Mouse (Mus musculus): ENCODE results near the gene Mettl23. TPM values are rescaled to one million over a fixed set of nuclear protein-coding genes. Genes with fewer than 3 reads are reported as not detected.
"Not testable (repeated sequence)": the region's sequence is repeated elsewhere in the genome, so short reads cannot be mapped to it uniquely, and the experiment has no call there.

The Mettl23 gene
- polyA plus RNA-seq, 1 experiment: 45.5 TPM

DNA sequence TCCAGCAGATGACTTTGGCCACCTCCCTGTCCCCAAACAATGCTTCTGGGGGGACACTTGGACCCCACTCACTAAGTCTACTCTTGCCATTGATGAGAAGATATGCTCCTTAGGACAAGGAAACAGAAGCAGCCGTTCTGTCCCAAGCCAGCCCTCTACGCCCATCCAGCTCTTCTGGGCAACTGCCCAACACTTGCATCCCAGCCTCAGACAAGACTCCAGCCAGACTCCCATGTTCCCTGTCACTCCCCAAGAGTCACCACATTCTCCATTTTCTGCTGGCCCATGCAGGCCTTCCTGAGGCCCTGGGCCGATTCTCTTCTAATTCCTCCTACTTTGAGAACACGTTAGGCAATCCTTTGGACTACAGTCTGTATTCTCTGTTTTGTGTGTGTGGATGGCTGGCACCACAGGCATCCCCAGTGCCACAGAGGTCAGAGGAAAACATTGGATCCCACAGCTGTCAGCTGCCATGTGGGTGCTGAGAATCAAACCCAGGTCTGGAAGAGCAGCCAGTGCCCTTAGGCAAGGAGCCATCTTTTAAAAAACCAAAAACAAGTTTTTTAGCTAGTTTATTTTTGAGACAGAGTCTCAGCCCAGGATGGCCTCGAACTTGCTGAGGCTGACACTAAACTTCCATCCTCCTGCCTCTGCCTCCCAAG is 23.0 kb upstream of the Mettl23 start:
- Histone ChIP-seq H3K4me1 (ENCODE audit: control insufficient read depth, insufficient read depth, low read length) (no peaks in the 10 kb centered on the region; the same call in 1 of the 2 replicates), H3K4me3 (ENCODE audit: control insufficient read depth, low read depth, low read length) (no peak overlapping the region), H3K36me3 (ENCODE audit: control insufficient read depth, insufficient read depth, low read length) (no peaks in the 10 kb centered on the region), H3K27me3 (ENCODE audit: control insufficient read depth, insufficient read depth, low read length) (no peaks in the 10 kb centered on the region), H3K27ac (ENCODE audit: control insufficient read depth, insufficient read depth, low read depth, low read length) (no peak overlapping the region)
- TF ChIP-seq CTCF (IDR thresholded peaks at IDR 0.05; ENCODE audit: control insufficient read depth, insufficient read depth, insufficient replicate concordance, low read depth, low read length): no peak
- no peak for TF ChIP-seq POLR2A (IDR thresholded peaks at IDR 0.05; ENCODE audit: control insufficient read depth, low read depth, low read length)

- no peaks in the 10 kb centered on the region for H3K36me3 ChIP-seq (ENCODE audit: control insufficient read depth, insufficient read depth, low read length)
- H3K4me1 ChIP-seq (ENCODE audit: control insufficient read depth, insufficient read depth, low read length): no peaks in the 10 kb centered on the region; the same call in 1 of the 2 replicates
- no peaks in the 10 kb centered on the region for H3K27me3 ChIP-seq (ENCODE audit: control insufficient read depth, insufficient read depth, low read length)
- 0 out of 2 replicates have a peak overlapping the region, but pooled peaks have one; percentile 36 for H3K27ac ChIP-seq (ENCODE audit: control insufficient read depth, insufficient read depth, low read depth, low read length)
- TF ChIP-seq CTCF (IDR thresholded peaks at IDR 0.05; ENCODE audit: control insufficient read depth, insufficient read depth, insufficient replicate concordance, low read depth, low read length) (no peak), POLR2A (IDR thresholded peaks at IDR 0.05; ENCODE audit: control insufficient read depth, low read depth, low read length) (no peak)
- no peak overlapping the region for H3K4me3 ChIP-seq (ENCODE audit: control insufficient read depth, low read depth, low read length)
Observed at GRCm38 (mm10) chr11:116821057-116821940, 21.8 kb upstream of the Mettl23 start.

GRCm38 (mm10) chr11:116822215-116822614 is 20.9 kb upstream of the Mettl23 start:
- H3K4me1 ChIP-seq (ENCODE audit: control insufficient read depth, insufficient read depth, low read length): peaks cover 4% of the 10 kb centered on the region; the same call in 1 of the 2 replicates
- H3K4me3 ChIP-seq (ENCODE audit: control insufficient read depth, low read depth, low read length): no peak overlapping the region
- no peaks in the 10 kb centered on the region for H3K36me3 ChIP-seq (ENCODE audit: control insufficient read depth, insufficient read depth, low read length)
- no peak overlapping the region; the same call in 1 of the 2 replicates for H3K27ac ChIP-seq (ENCODE audit: control insufficient read depth, insufficient read depth, low read depth, low read length)
- no peak for TF ChIP-seq POLR2A (IDR thresholded peaks at IDR 0.05; ENCODE audit: control insufficient read depth, low read depth, low read length)
- no peak for TF ChIP-seq CTCF (IDR thresholded peaks at IDR 0.05; ENCODE audit: control insufficient read depth, insufficient read depth, insufficient replicate concordance, low read depth, low read length)
- no peaks in the 10 kb centered on the region for H3K27me3 ChIP-seq (ENCODE audit: control insufficient read depth, insufficient read depth, low read length)

DNA sequence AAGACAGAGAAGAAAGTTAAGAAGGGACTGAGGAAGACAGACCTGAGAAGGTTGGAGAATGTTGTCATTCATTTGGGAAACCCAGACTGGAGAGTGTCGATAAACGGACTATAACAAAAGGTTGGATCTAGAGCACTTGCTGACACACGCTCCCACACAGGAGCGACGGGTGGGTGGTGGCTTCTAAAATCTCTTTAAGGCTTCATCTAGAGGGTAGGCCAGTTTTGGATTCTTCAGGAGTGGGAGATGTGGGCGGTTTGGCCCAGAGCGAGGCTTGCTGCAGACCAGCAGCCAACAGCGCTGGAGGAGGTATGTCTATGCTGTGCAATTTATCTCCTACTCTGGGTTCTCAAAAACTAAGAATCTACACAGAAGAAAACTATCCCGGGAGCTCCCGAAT is 20.5 kb upstream of the Mettl23 start:
- Histone ChIP-seq H3K4me1 (ENCODE audit: control insufficient read depth, insufficient read depth, low read length) (peaks cover 8% of the 10 kb centered on the region), H3K27ac (ENCODE audit: control insufficient read depth, insufficient read depth, low read depth, low read length) (no peak overlapping the region), H3K36me3 (ENCODE audit: control insufficient read depth, insufficient read depth, low read length) (no peaks in the 10 kb centered on the region), H3K4me3 (ENCODE audit: control insufficient read depth, low read depth, low read length) (no peak overlapping the region), H3K27me3 (ENCODE audit: control insufficient read depth, insufficient read depth, low read length) (no peaks in the 10 kb centered on the region)
- no peak for TF ChIP-seq CTCF (IDR thresholded peaks at IDR 0.05; ENCODE audit: control insufficient read depth, insufficient read depth, insufficient replicate concordance, low read depth, low read length)
- no peak for TF ChIP-seq POLR2A (IDR thresholded peaks at IDR 0.05; ENCODE audit: control insufficient read depth, low read depth, low read length)

DNA sequence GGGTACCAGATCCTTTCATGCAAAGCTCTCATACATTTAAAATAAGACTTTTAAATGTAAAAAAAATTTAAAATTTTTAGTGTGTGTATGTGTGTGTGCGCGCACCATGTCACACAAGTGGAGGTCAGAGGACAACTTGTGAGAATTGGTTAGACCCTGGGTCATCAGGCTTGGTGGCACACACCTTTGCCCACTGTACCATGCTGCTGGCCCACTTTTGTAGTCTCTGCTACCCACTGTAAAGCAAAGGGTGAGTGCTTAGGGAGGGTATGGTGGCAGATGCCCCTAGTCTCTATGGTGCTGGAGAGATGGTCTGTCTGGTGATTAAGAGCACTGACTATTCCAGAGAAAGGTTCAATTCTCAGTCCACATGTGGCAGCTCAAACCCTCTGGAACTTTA is 19.8 kb upstream of the Mettl23 start:
- no peak overlapping the region for H3K4me3 ChIP-seq (ENCODE audit: control insufficient read depth, low read depth, low read length)
- TF ChIP-seq CTCF (IDR thresholded peaks at IDR 0.05; ENCODE audit: control insufficient read depth, insufficient read depth, insufficient replicate concordance, low read depth, low read length) (no peak), POLR2A (IDR thresholded peaks at IDR 0.05; ENCODE audit: control insufficient read depth, low read depth, low read length) (no peak)
- H3K4me1 ChIP-seq (ENCODE audit: control insufficient read depth, insufficient read depth, low read length): peaks cover 12% of the 10 kb centered on the region
- no peaks in the 10 kb centered on the region for H3K36me3 ChIP-seq (ENCODE audit: control insufficient read depth, insufficient read depth, low read length)
- H3K27me3 ChIP-seq (ENCODE audit: control insufficient read depth, insufficient read depth, low read length): no peaks in the 10 kb centered on the region
- no peak overlapping the region for H3K27ac ChIP-seq (ENCODE audit: control insufficient read depth, insufficient read depth, low read depth, low read length)

GRCm38 (mm10) chr11:116823885-116824284 is 19.2 kb upstream of the Mettl23 start:
- H3K27me3 ChIP-seq (ENCODE audit: control insufficient read depth, insufficient read depth, low read length); H3K27ac ChIP-seq (ENCODE audit: control insufficient read depth, insufficient read depth, low read depth, low read length); H3K4me3 ChIP-seq (ENCODE audit: control insufficient read depth, low read depth, low read length); H3K36me3 ChIP-seq (ENCODE audit: control insufficient read depth, insufficient read depth, low read length): not testable (repeated sequence)
- peaks cover 15% of the 10 kb centered on the region for H3K4me1 ChIP-seq (ENCODE audit: control insufficient read depth, insufficient read depth, low read length)

GRCm38 (mm10) chr11:116825230-116825629 is 17.8 kb upstream of the Mettl23 start:
- Histone ChIP-seq H3K4me1 (ENCODE audit: control insufficient read depth, insufficient read depth, low read length) (peaks cover 20% of the 10 kb centered on the region), H3K27ac (ENCODE audit: control insufficient read depth, insufficient read depth, low read depth, low read length) (no peak overlapping the region), H3K4me3 (ENCODE audit: control insufficient read depth, low read depth, low read length) (no peak overlapping the region), H3K27me3 (ENCODE audit: control insufficient read depth, insufficient read depth, low read length) (no peaks in the 10 kb centered on the region), H3K36me3 (ENCODE audit: control insufficient read depth, insufficient read depth, low read length) (no peaks in the 10 kb centered on the region)
- TF ChIP-seq POLR2A (IDR thresholded peaks at IDR 0.05; ENCODE audit: control insufficient read depth, low read depth, low read length) (no peak), CTCF (IDR thresholded peaks at IDR 0.05; ENCODE audit: control insufficient read depth, insufficient read depth, insufficient replicate concordance, low read depth, low read length) (no peak)
